Mouse (Mus musculus) cerebellum, adult 18-20 months (tissue): Measurements from ENCODE around the gene Map3k4.
"Not testable (repeated sequence)": the region's sequence is repeated elsewhere in the genome, so short reads cannot be mapped to it uniquely, and the experiment has no call there.

ENCODE experiments used
- DNase-seq, 2 experiments: peaks; one replicate each; pipeline ENCODE4 v3.0.0; 2021

Gene Map3k4

GRCm38 (mm10) chr17:12304658-12305057, 13.9 kb downstream of the Map3k4 start:
- DNase-seq: no peak

DNA sequence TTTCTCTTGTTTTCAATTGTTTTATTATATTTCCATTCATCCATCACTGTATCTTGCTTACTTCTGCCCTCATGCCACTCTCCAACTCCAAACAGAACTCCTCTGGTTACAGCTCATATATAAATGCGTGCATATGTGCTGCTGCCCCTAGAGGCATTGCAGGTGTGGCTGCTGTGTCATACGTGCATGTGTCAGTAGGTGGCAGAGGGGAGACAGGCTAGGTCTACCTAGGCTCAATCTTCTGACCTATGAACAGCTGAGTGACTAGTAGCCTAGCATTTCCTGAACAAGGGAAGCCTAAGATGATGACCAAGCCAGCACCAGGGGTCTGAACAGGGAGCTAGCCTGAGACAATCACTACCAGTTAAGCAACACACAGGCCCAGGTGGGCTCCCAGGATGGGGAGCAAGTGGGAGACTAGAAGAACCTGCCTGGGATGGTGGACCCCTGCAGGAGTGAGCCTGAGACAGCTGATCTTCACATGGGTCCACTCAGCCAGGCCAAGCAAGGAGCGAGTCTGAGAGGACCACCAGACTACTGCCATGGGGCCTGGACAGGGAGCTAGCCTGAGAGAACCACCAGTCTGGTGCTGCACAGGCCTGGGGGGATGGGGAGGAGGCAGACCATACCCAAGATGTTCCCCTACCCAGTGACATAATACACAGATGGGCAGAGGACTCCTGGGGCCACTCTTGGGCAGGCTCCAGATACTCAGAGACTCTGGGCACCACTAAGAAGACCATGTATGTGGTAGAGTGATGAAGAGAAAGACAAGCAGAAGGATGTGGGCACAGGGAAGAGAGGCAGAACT, 17.5 kb downstream of the Map3k4 start:
- DNase-seq: peak in 1 of 2 experiments; percentile 55

- DNase-seq: no peak
Measured at GRCm38 (mm10) chr17:12300127-12300675, 18.4 kb downstream of the Map3k4 start.

- no peak for DNase-seq
Measured at GRCm38 (mm10) chr17:12299371-12299770, 19.2 kb downstream of the Map3k4 start.

GRCm38 (mm10) chr17:12297978-12298377, 20.6 kb downstream of the Map3k4 start:
- DNase-seq: no peak

GRCm38 (mm10) chr17:12297292-12297691, 21.3 kb downstream of the Map3k4 start:
- DNase-seq: no peak

DNA sequence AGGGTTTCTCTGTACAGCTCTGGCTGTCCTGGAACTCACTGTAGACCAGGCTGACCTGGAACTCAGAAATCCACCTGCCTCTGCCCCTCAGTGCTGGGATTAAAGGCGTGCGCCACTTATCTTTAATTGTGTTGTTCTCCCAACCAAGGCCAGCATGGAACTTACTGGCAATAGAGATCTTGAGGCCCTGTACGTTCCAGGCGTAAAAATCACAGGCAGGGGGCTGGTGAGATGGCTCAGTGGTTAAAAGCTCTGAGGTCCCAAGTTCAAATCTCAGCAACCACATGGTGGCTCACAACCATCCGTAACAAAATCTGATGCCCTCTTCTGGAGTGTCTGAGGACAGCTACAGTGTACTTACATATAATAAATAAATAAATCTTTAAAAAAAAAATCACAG, 22.7 kb downstream of the Map3k4 start:
- not testable (repeated sequence) for DNase-seq

DNA sequence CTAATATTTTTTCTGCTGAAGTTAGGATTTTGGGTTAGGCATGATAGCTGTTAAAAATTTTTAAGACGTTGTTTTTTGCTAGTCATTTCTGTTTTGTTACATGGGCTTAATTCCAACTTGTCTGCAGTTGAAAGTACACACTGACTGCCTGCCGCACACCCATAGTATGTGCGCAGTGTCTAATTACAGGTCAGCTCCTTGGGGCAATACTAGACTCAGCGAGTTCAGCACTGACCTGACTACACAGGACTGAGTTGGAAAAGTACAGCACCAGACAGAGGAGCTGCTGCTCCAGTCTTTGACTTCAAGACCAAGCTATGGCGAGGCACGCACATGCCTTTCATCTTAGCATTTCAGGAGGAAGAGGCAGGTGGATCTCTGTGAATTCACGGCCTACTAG, 24.2 kb downstream of the Map3k4 start:
- DNase-seq: no peak

GRCm38 (mm10) chr17:12293571-12293970, 25.0 kb downstream of the Map3k4 start:
- peak in 1 of 2 experiments; percentile 48 for DNase-seq

GRCm38 (mm10) chr17:12292877-12293276, 25.7 kb downstream of the Map3k4 start:
- DNase-seq: no peak

DNA sequence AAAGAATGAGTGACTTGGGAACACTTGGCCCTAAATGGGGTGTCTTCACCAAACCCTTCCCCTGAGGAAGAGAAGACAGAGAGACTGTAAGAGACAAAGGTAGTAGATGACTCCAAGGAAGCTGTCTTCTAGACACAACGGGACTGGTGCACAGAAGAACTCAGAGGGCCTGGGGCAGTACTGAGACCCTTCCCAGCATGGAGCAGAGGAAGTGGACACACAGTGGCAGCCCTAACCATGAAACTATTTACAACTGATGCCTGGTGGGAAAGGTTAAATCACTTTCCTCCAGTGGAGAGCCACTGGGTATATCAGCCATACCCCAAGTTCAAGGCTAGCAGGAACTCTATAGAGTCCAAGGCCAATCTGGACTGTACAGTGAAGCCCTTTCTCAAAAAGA, 26.2 kb downstream of the Map3k4 start:
- DNase-seq: no peak

DNA sequence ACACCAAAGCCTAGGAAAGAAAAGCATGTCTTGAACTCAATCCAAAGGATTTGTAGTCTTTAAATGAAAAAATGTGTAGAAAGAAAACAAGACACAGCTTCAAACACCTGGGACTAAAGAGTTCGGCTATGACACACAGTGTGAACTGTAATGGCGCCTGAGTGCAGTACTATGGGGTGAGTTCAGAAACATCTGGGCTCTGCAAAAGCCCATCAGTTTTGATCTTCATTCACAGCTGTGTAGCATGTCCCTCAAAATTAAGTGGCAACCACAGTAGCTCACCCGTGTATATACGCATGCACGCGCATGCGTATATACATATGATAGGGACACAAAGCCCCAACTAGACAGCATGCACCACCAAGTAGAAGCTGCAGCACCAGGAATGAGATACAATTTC, 27.4 kb downstream of the Map3k4 start:
- no peak for DNase-seq

GRCm38 (mm10) chr17:12290735-12291134, 27.9 kb downstream of the Map3k4 start:
- DNase-seq: no peak

DNA sequence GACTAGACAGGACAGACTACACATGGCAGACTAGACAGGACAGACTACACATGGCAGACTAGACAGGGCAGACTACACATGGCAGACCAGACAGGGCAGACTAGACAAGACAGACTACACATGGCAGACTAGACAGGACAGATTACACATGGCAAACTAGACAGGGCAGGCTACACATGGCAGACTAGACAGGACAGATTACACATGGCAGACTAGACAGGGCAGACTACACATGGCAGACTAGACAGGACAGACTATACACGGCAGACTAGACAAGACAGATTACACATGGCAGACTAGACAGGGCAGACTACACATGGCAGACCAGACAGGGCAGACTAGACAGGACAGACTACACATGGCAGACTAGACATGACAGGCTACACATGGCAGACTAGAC, 28.8 kb downstream of the Map3k4 start:
- not testable (repeated sequence) for DNase-seq

GRCm38 (mm10) chr17:12288871-12289270, 29.7 kb downstream of the Map3k4 start:
- DNase-seq: peak in 1 of 2 experiments; percentile 0

GRCm38 (mm10) chr17:12279810-12280209, 38.8 kb downstream of the Map3k4 start:
- DNase-seq: peak in 1 of 2 experiments; percentile 1

GRCm38 (mm10) chr17:12278073-12278472, 40.5 kb downstream of the Map3k4 start:
- peak in 1 of 2 experiments; percentile 0 for DNase-seq

DNA sequence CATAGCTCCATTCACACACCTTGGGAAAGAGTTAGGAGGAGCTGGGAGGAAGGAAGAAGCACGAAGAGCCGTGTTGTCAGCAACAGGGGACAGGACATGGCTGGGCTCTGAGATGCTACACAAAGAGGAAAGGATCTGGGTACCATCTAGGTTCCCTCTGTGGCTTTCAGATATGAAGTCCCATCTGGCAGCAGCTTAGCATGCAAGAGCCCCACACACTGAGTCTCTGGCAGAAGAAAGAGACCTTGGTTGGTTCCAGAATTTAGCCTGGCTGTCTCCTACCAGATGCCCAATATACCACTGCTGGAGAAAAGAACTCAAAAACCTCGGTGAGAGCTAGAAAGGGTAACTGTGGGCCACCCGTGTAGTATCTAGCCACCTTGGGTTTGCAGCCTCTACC, 41.3 kb downstream of the Map3k4 start:
- peak in 1 of 2 experiments; percentile 37 for DNase-seq

DNA sequence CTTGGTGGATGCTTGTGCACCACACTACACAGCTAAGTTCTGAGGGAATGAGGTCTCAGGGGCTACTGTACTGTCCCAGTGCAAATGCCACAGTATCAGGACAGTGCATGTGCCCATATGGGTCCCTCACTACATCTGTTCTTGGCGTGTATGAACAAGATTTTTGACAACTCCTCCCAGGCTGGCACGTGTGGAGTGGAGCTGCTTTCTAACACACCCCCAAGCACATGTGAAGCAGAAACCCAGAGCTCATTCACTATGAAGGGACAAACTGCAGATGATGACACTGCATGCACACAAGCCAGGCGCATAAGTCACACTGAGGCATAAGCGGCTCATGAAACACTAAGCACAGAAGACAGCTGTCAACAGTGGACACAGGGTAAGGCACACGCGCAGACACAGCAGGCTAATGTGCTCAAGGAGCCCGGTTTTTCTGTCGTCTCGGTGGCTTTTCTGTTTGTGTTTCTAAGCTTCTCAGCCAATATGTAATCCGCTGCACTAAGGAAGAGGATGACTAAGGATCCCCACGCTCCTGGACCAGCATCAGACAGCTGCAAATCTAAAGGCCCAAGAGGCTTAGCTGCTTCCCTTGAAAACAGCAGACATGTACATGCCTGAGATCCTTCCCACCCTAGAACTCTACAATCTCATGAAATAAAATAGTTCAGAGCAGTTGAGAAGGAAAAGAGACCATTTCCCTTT, 41.9 kb downstream of the Map3k4 start:
- peak in 1 of 2 experiments; percentile 2 for DNase-seq

DNA sequence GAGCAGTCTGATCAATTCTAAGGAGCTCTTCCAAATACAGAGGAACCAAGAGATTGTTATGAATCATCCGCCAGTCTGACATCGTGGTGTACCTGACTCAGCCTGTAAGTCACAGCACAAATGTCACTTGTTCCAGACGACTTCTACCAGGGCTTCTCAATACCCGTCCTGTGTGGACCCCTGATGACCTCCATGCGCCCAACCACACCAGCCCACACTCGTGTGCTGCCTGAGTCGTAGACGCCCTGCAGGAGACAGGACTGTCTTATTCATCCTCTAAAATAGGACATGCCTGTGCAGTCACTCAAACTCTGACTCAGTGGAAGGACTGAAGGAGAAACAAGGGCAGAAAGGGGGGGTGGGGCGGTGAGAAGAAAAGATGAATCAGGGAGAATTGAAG, 42.8 kb downstream of the Map3k4 start:
- DNase-seq: peak in 1 of 2 experiments; percentile 8

- no peak for DNase-seq
Measured at GRCm38 (mm10) chr17:12273032-12273431, 45.6 kb downstream of the Map3k4 start.

DNA sequence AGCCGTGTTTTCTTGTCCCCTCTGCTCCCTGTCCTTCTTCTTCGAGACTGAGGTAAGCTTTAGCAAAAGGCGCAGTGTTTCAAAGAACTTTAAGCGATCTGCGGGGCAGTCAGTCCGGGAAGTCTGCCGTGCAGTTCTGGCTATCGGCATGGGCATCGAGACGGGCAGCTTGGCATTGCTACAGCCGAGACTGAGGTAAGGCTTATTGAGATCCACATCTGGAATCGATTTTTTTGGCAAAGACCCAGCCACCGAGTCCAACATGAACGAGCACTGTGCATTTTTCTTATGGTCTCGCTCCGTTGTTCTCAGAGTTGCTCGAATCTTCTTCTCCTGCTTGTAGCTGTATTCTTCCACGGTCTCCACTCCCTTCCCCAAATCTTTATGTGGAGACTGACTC, 46.8 kb downstream of the Map3k4 start:
- no peak for DNase-seq

DNA sequence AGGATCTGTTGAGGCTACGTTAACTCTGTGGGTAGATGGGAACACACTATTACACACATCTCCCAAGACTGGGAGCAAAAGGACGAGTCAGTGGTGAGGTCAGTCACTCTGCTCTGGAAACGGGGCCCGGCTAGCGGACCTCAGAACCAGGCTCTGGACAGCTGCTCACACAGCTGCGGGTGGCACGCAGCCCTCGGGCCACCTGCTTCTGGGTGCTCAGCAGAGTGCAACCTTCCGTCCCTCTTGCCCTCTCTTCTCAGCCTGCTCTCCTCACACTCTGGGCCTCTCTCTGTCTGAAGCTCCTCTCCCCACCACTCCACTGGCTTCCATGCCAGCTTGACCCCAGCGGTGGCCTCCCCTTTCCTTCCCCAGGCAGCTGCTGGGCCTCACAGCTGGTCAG, 50.1 kb downstream of the Map3k4 start:
- no peak for DNase-seq

DNA sequence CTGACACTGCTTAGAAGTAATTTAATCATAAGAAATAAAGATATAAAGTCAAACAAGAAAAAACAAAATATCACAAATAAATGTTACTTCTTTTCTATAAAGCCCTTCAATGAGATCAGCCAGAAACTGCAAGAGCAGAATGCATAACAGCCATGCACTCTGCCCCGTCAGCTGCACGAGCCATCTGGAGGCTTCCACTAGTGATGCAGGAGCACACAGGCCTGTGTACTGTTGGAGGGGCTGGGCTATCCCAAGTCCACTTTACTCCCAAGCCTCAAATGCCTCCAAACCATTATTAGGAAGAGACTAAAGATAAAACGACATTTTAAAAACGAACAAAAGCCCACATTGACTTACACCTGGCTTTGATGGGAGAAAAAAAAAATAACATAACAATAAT, 50.5 kb downstream of the Map3k4 start:
- no peak for DNase-seq
